Mouse (Mus musculus): Measurements from ENCODE around the gene Ndnf.

The Ndnf gene

DNA sequence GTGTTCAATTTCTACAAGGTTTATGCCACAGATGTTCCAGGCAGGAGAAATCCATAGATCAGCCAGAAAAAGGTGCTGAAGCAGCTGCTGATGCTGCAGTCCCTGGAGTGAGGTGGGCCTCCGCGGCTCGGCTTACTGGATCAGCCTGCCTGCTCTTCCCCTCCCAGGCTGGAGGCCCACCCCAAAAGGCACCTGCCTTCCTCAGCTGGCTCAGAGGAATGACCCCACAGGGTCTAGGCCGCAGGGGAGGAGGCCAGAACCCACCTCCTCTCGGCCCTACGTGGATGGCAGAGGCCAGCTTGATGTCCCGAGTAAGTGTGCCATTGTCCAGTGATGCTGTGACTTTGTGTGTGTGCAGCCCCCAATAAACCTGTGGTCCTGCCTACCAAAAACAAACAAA is 86.8 kb downstream of the Ndnf start:
- DNase-seq (ENCODE audit: low spot score): no peak

DNA sequence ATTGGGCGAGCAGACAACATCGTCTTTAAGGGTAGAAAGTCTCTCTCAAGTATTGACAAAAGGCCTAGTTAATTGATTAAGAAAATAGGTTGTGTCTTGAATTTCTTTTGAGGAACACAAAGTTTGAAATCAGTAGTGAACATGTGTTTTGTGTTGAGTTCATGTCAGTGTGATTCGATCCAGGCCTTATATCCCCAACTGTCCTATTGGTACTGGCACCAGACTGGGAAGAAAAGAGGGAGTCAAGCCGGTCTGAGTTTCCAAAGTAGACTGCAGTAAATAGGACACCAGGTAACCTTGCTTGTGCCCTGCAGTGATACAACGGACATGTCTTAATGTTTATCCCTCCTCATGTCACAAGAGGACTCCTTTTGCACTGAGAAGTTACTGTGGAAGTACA is 87.8 kb downstream of the Ndnf start:
- DNase-seq (ENCODE audit: low spot score): no peak

DNA sequence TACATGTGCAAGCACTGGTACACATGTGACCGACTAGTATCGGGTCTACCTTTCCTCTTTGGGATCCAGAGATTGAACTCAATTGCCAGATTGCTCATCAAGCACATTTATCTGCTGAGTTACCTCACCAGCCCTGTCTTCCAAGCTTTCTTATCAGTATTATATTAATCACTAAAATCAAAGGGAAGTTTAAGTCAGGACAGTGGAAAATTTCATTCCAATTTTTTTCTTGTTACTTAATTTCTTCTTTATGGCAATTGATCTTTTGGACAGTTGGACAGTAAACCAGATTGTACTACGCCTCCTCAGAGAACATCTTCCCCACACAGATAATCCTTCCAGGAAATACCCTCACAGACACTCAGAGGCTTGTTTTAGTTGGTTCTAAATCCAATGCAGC is 88.7 kb downstream of the Ndnf start:
- no peak for DNase-seq (ENCODE audit: low spot score)
